Comparison of ENCODE assay signal across 8 mouse cellular contexts in the genomic region with DNA sequence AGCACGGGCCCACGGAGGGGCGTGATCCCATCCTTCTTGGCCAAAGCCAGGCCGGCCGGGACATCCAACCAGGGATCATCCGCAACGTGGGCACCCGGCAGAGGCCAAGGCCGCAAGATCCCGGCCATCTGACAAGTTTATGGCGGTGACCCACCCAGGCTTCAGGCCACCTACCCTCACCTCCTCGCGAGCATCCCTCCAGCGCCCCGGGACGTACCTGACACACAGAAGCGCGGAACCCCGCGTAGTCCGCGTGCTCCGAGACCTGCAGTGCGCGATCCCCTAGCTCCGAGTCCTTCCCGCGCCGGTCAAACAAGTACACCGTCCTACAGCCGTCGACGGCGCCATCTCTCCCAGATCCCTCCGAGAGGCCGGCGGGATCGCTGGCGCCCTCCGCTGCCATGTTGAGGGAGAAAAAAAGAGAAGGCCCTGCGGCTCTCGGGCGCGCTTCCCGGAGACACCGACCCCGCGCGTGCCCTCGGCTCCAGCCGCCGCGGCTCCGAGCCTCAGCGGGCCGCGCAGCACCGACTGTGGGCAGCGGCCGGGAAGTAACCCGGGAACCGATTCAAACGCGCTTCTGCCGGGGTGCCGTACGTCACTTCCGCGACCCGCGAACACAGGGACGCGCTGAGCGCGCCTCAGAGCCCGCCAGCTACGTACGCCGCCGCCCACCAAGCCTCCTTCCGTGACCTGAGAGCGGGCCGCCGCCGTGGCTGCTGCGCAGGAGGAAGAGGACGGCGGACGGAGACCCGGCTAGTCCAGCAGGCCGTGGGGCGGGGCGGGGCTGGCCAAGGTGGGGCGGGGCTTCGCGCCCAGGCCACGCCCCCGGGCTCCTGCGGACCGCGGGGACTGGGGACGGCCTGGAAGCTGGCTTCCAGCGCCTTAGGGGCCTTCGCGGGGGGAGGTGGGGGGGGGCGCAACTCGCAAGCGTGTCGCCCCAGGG. TPM values are rescaled to one million over a fixed set of nuclear protein-coding genes. Genes with fewer than 3 reads are reported as not detected.
A peak's percentile ranks its signal among the peaks of the same experiment; 100 is the strongest.
DNase-seq lines count a peak whose midpoint lies in the region; ATAC-seq lines count a peak whose summit lies in the region.

A gene (minus strand): TSS at position 582 of the 943 bp plus-strand sequence.

- no peaks in the 10 kb centered on the region for H3K9me3 ChIP-seq in intestine, embryonic 14.5 days (ENCODE audit: control insufficient read depth, low read length)

- H3K9ac ChIP-seq in intestine, embryonic 14.5 days (ENCODE audit: low read length), result peak within 1 kb of the TSS; percentile 64

- peak within 1 kb of the TSS; percentile 52 for H3K4me2 ChIP-seq in intestine, embryonic 14.5 days (ENCODE audit: low read length)

- peaks cover 9% of the 10 kb centered on the region; the same call in 1 of the 2 replicates for H3K4me1 ChIP-seq in intestine, embryonic 14.5 days (replicated peaks; ENCODE audit: control insufficient read depth, insufficient read depth, low read length)

- under 1% methylated on average over 83 of the region's 109 CpGs for WGBS in intestine, embryonic 14.5 days

- H3K36me3 ChIP-seq in intestine, embryonic 14.5 days (ENCODE audit: control insufficient read depth, insufficient read depth, low read length), result no peaks in the 10 kb centered on the region

- H3K27ac ChIP-seq in intestine, embryonic 14.5 days (ENCODE audit: low read depth), result peak within 1 kb of the TSS; percentile 86

- DNase-seq in adrenal gland, adult 18-20 months (ENCODE audit: low spot score in 2 of 2), result peak; percentile 91 to 92
- peak; percentile 94 for DNase-seq in embryo, embryonic 10.5 days (ENCODE audit: low spot score)
- DNase-seq in gastrocnemius, postnatal 14 days, result peak; percentile 95
- DNase-seq in intestine, embryonic 14.5 days (ENCODE audit: low spot score), result peak; percentile 92
- peak; percentile 89 to 96 for DNase-seq in left cerebral cortex, postnatal 10 days (ENCODE audit: extremely low spot score in 1 of 2, low spot score in 2 of 2)
- peak; percentile 95 to 96 for DNase-seq in right cerebral cortex, postnatal 10 days (ENCODE audit: low spot score in 2 of 2)
- peak; percentile 94 for DNase-seq in urinary bladder, postnatal 14 days (ENCODE audit: low spot score)

- ATAC-seq in intestine, embryonic 14.5 days (replicated peaks; ENCODE audit: low FRiP score, low TSS enrichment, low read depth), result peak; percentile 93
- peak; percentile 93 for ATAC-seq in megakaryocyte progenitor cell, adult 5-6 weeks (replicated peaks; ENCODE audit: poor library complexity)

- H3K4me3 ChIP-seq in intestine, embryonic 14.5 days (ENCODE audit: low read depth, low read length), result peak within 1 kb of the TSS; percentile 86

- intact Hi-C loops in gastrocnemius, postnatal 14 days (cut with DNase I; ENCODE audit: low total_unique reads), result no loop called here
- intact Hi-C loops in left cerebral cortex, postnatal 10 days (cut with DNase I), result no loop called here

- H3K27me3 ChIP-seq in intestine, embryonic 14.5 days (replicated peaks; ENCODE audit: control insufficient read depth, insufficient read depth, low read length), result no peaks in the 10 kb centered on the region

RNA-seq across cellular contexts. Expression of the gene that starts here (rescaled TPM):
- total RNA-seq in adrenal gland, adult 18-20 months (2021), result 10 to 100 TPM; 38.9 to 51.1 TPM
- total RNA-seq in gastrocnemius, postnatal 14 days (2021), result 10 to 100 TPM; 13.8 to 14.0 TPM
- polyA plus RNA-seq in intestine, embryonic 14.5 days (2014; fragmentation: Nextera tagmentation; extraction: Ambion mirVana), result 81.8 and 83.5 TPM in 2 replicates
- 10 to 100 TPM; 32.6 to 33.2 TPM for total RNA-seq in left cerebral cortex, postnatal 10 days (2021)
- total RNA-seq in megakaryocyte progenitor cell, adult 5-6 weeks (2015), result 162 and 180 TPM in 2 replicates
- total RNA-seq in megakaryocyte progenitor cell, adult 5-6 weeks (2017), result 196 and 241 TPM in 2 replicates

Comparison
In these comparisons a context has a peak if more than half of its experiments do, and no peak if none do; other contexts are left out.
1. Peak in every context shown above with its lines: DNase-seq, ATAC-seq, H3K4me3 ChIP-seq and H3K27ac ChIP-seq.